Mouse (Mus musculus): Measurements from ENCODE around the gene Apbb1ip. TPM values are rescaled to one million over a fixed set of nuclear protein-coding genes. Genes with fewer than 3 reads are reported as not detected.

Gene Apbb1ip
- polyA plus RNA-seq, 1 experiment from 2014 or later: 1.7 TPM

GRCm38 (mm10) chr2:22796487-22796886 lies 22.6 kb downstream of the Apbb1ip start:
- no peaks in the 10 kb centered on the region for H3K36me3 ChIP-seq (ENCODE audit: control insufficient read depth, insufficient read depth, low read length)
- H3K4me2 ChIP-seq: no peak overlapping the region
- H3K9ac ChIP-seq (ENCODE audit: low read depth, low read length): no peak overlapping the region
- H3K27me3 ChIP-seq (ENCODE audit: control insufficient read depth, insufficient read depth, low read length): no peaks in the 10 kb centered on the region
- no peak overlapping the region for H3K4me3 ChIP-seq (ENCODE audit: low read depth, low read length)
- H3K4me1 ChIP-seq (ENCODE audit: control insufficient read depth, insufficient read depth, low read length): no peaks in the 10 kb centered on the region
- H3K9me3 ChIP-seq (replicated peaks; ENCODE audit: control insufficient read depth, low read length): 0 out of 2 replicates have a peak, but pooled peaks cover 4% of the 10 kb centered on the region
- ATAC-seq (replicated peaks; ENCODE audit: insufficient number of reproducible peaks, low FRiP score, low TSS enrichment): no peak
- H3K27ac ChIP-seq (ENCODE audit: low read depth, low read length): no peak overlapping the region

- no peaks in the 10 kb centered on the region for H3K27me3 ChIP-seq (ENCODE audit: control insufficient read depth, insufficient read depth, low read length)
- H3K36me3 ChIP-seq (ENCODE audit: control insufficient read depth, insufficient read depth, low read length): no peaks in the 10 kb centered on the region
- H3K27ac ChIP-seq (ENCODE audit: low read depth, low read length): no peak overlapping the region
- H3K9ac ChIP-seq (ENCODE audit: low read depth, low read length): no peak overlapping the region
- no peak for ATAC-seq (replicated peaks; ENCODE audit: insufficient number of reproducible peaks, low FRiP score, low TSS enrichment)
- no peak overlapping the region for H3K4me3 ChIP-seq (ENCODE audit: low read depth, low read length)
- H3K9me3 ChIP-seq (replicated peaks; ENCODE audit: control insufficient read depth, low read length): 0 out of 2 replicates have a peak, but pooled peaks cover 4% of the 10 kb centered on the region
- H3K4me2 ChIP-seq: no peak overlapping the region
- WGBS (ENCODE audit: insufficient replicate concordance): 73% methylated on average over 2 of the region's 2 CpGs
- no peaks in the 10 kb centered on the region for H3K4me1 ChIP-seq (ENCODE audit: control insufficient read depth, insufficient read depth, low read length)
Observed at GRCm38 (mm10) chr2:22799430-22800041, 25.6 kb downstream of the Apbb1ip start.

- Histone ChIP-seq H3K4me1 (ENCODE audit: control insufficient read depth, insufficient read depth, low read length) (no peaks in the 10 kb centered on the region), H3K27me3 (ENCODE audit: control insufficient read depth, insufficient read depth, low read length) (no peaks in the 10 kb centered on the region), H3K36me3 (ENCODE audit: control insufficient read depth, insufficient read depth, low read length) (no peaks in the 10 kb centered on the region), H3K4me3 (ENCODE audit: low read depth, low read length) (no peak overlapping the region), H3K9ac (ENCODE audit: low read depth, low read length) (no peak overlapping the region), H3K4me2 (no peak overlapping the region), H3K9me3 (replicated peaks; ENCODE audit: control insufficient read depth, low read length) (no peaks in the 10 kb centered on the region), H3K27ac (ENCODE audit: low read depth, low read length) (no peak overlapping the region)
- ATAC-seq (replicated peaks; ENCODE audit: insufficient number of reproducible peaks, low FRiP score, low TSS enrichment): no peak
- 69% methylated on average over 2 of the region's 2 CpGs for WGBS (ENCODE audit: insufficient replicate concordance)
Observed at GRCm38 (mm10) chr2:22805589-22805988, 31.7 kb downstream of the Apbb1ip start.

GRCm38 (mm10) chr2:22806576-22806975 lies 32.7 kb downstream of the Apbb1ip start:
- no peak overlapping the region for H3K9ac ChIP-seq (ENCODE audit: low read depth, low read length)
- H3K4me1 ChIP-seq (ENCODE audit: control insufficient read depth, insufficient read depth, low read length): no peaks in the 10 kb centered on the region
- H3K36me3 ChIP-seq (ENCODE audit: control insufficient read depth, insufficient read depth, low read length): no peaks in the 10 kb centered on the region
- no peak overlapping the region for H3K4me2 ChIP-seq
- 85% methylated on average over 1 of the region's 1 CpGs for WGBS (ENCODE audit: insufficient replicate concordance)
- H3K27me3 ChIP-seq (ENCODE audit: control insufficient read depth, insufficient read depth, low read length): no peaks in the 10 kb centered on the region
- H3K27ac ChIP-seq (ENCODE audit: low read depth, low read length): no peak overlapping the region
- no peak for ATAC-seq (replicated peaks; ENCODE audit: insufficient number of reproducible peaks, low FRiP score, low TSS enrichment)
- H3K9me3 ChIP-seq (replicated peaks; ENCODE audit: control insufficient read depth, low read length): no peaks in the 10 kb centered on the region
- H3K4me3 ChIP-seq (ENCODE audit: low read depth, low read length): no peak overlapping the region

GRCm38 (mm10) chr2:22807312-22807711 lies 33.4 kb downstream of the Apbb1ip start:
- Histone ChIP-seq H3K27me3 (ENCODE audit: control insufficient read depth, insufficient read depth, low read length) (no peaks in the 10 kb centered on the region), H3K4me3 (ENCODE audit: low read depth, low read length) (no peak overlapping the region), H3K4me2 (no peak overlapping the region), H3K9me3 (replicated peaks; ENCODE audit: control insufficient read depth, low read length) (no peaks in the 10 kb centered on the region), H3K9ac (ENCODE audit: low read depth, low read length) (no peak overlapping the region), H3K4me1 (ENCODE audit: control insufficient read depth, insufficient read depth, low read length) (no peaks in the 10 kb centered on the region), H3K27ac (ENCODE audit: low read depth, low read length) (no peak overlapping the region), H3K36me3 (ENCODE audit: control insufficient read depth, insufficient read depth, low read length) (no peaks in the 10 kb centered on the region)
- no peak for ATAC-seq (replicated peaks; ENCODE audit: insufficient number of reproducible peaks, low FRiP score, low TSS enrichment)
- WGBS (ENCODE audit: insufficient replicate concordance): 42% methylated on average over 1 of the region's 1 CpGs

GRCm38 (mm10) chr2:22810851-22811250 lies 37.0 kb downstream of the Apbb1ip start:
- Histone ChIP-seq H3K36me3 (ENCODE audit: control insufficient read depth, insufficient read depth, low read length) (no peaks in the 10 kb centered on the region), H3K27me3 (ENCODE audit: control insufficient read depth, insufficient read depth, low read length) (no peaks in the 10 kb centered on the region), H3K4me3 (ENCODE audit: low read depth, low read length) (no peak overlapping the region), H3K9ac (ENCODE audit: low read depth, low read length) (no peak overlapping the region), H3K27ac (ENCODE audit: low read depth, low read length) (no peak overlapping the region), H3K4me2 (no peak overlapping the region), H3K9me3 (replicated peaks; ENCODE audit: control insufficient read depth, low read length) (no peaks in the 10 kb centered on the region), H3K4me1 (ENCODE audit: control insufficient read depth, insufficient read depth, low read length) (no peaks in the 10 kb centered on the region)
- 89% methylated on average over 4 of the region's 4 CpGs for WGBS (ENCODE audit: insufficient replicate concordance)
- ATAC-seq (replicated peaks; ENCODE audit: insufficient number of reproducible peaks, low FRiP score, low TSS enrichment): no peak

- no peak overlapping the region for H3K4me2 ChIP-seq
- no peak overlapping the region for H3K9ac ChIP-seq (ENCODE audit: low read depth, low read length)
- H3K9me3 ChIP-seq (replicated peaks; ENCODE audit: control insufficient read depth, low read length): no peaks in the 10 kb centered on the region
- H3K27ac ChIP-seq (ENCODE audit: low read depth, low read length): no peak overlapping the region
- no peak overlapping the region for H3K4me3 ChIP-seq (ENCODE audit: low read depth, low read length)
- no peaks in the 10 kb centered on the region for H3K27me3 ChIP-seq (ENCODE audit: control insufficient read depth, insufficient read depth, low read length)
- H3K4me1 ChIP-seq (ENCODE audit: control insufficient read depth, insufficient read depth, low read length): no peaks in the 10 kb centered on the region
- 80% methylated on average over 8 of the region's 8 CpGs for WGBS (ENCODE audit: insufficient replicate concordance)
- ATAC-seq (replicated peaks; ENCODE audit: insufficient number of reproducible peaks, low FRiP score, low TSS enrichment): no peak
- no peaks in the 10 kb centered on the region for H3K36me3 ChIP-seq (ENCODE audit: control insufficient read depth, insufficient read depth, low read length)
Observed at GRCm38 (mm10) chr2:22811466-22811865, 37.6 kb downstream of the Apbb1ip start.

GRCm38 (mm10) chr2:22813921-22814320 lies 40.0 kb downstream of the Apbb1ip start:
- H3K27me3 ChIP-seq (ENCODE audit: control insufficient read depth, insufficient read depth, low read length): no peaks in the 10 kb centered on the region
- ATAC-seq (replicated peaks; ENCODE audit: insufficient number of reproducible peaks, low FRiP score, low TSS enrichment): no peak
- no peaks in the 10 kb centered on the region for H3K4me1 ChIP-seq (ENCODE audit: control insufficient read depth, insufficient read depth, low read length)
- H3K36me3 ChIP-seq (ENCODE audit: control insufficient read depth, insufficient read depth, low read length): no peaks in the 10 kb centered on the region
- H3K4me2 ChIP-seq: no peak overlapping the region
- H3K9me3 ChIP-seq (replicated peaks; ENCODE audit: control insufficient read depth, low read length): no peaks in the 10 kb centered on the region
- H3K27ac ChIP-seq (ENCODE audit: low read depth, low read length): no peak overlapping the region
- H3K9ac ChIP-seq (ENCODE audit: low read depth, low read length): no peak overlapping the region
- WGBS (ENCODE audit: insufficient replicate concordance): 70% methylated on average over 5 of the region's 5 CpGs
- no peak overlapping the region for H3K4me3 ChIP-seq (ENCODE audit: low read depth, low read length)

- no peaks in the 10 kb centered on the region for H3K27me3 ChIP-seq (ENCODE audit: control insufficient read depth, insufficient read depth, low read length)
- H3K36me3 ChIP-seq (ENCODE audit: control insufficient read depth, insufficient read depth, low read length): no peaks in the 10 kb centered on the region
- H3K4me1 ChIP-seq (ENCODE audit: control insufficient read depth, insufficient read depth, low read length): no peaks in the 10 kb centered on the region
- H3K27ac ChIP-seq (ENCODE audit: low read depth, low read length): no peak overlapping the region
- H3K9me3 ChIP-seq (replicated peaks; ENCODE audit: control insufficient read depth, low read length): no peaks in the 10 kb centered on the region
- no peak overlapping the region for H3K9ac ChIP-seq (ENCODE audit: low read depth, low read length)
- ATAC-seq (replicated peaks; ENCODE audit: insufficient number of reproducible peaks, low FRiP score, low TSS enrichment): no peak
- 97% methylated on average over 2 of the region's 2 CpGs for WGBS (ENCODE audit: insufficient replicate concordance)
- no peak overlapping the region for H3K4me3 ChIP-seq (ENCODE audit: low read depth, low read length)
- H3K4me2 ChIP-seq: no peak overlapping the region
Observed at GRCm38 (mm10) chr2:22815674-22816073, 41.8 kb downstream of the Apbb1ip start.

All from heart, embryonic 11.5 days (tissue).